Mouse (Mus musculus) heart, embryonic 11.5 days (tissue): Measurements from ENCODE around the gene Slc25a39. TPM values are rescaled to one million over a fixed set of nuclear protein-coding genes. Genes with fewer than 3 reads are reported as not detected.
A peak's percentile ranks its signal among the peaks of the same experiment; 100 is the strongest.

Experiments used
- ATAC-seq: fragments of 200-750 bp; cut with Nextera tagmentation; replicated peaks from 2 replicates; pipeline ENCODE4 v1.8.0; 2017; ENCODE audit warnings: moderate library complexity; ENCODE audit not compliant: insufficient number of reproducible peaks, low FRiP score, low TSS enrichment
- H3K27ac ChIP-seq: fragments of 300-500 bp; sonication (generic); 2 replicates; pipeline ENCODE4 v1.5.1; 2014; ENCODE audit warnings: mild to moderate bottlenecking, low read depth, low read length
- H3K27me3 ChIP-seq: fragments of 300-500 bp; sonication (generic); 2 replicates; pipeline ENCODE4 v1.6.1; 2014; ENCODE audit warnings: mild to moderate bottlenecking, low read length, mixed read lengths; ENCODE audit not compliant: control insufficient read depth, insufficient read depth
- H3K36me3 ChIP-seq: fragments of 300-500 bp; sonication (generic); 2 replicates; pipeline ENCODE4 v1.6.1; 2014; ENCODE audit warnings: mild to moderate bottlenecking, low read length, moderate library complexity, mixed read lengths; ENCODE audit not compliant: control insufficient read depth, insufficient read depth
- H3K4me1 ChIP-seq: fragments of 300-500 bp; sonication (generic); 2 replicates; pipeline ENCODE4 v1.6.1; 2014; ENCODE audit warnings: low read length; ENCODE audit not compliant: control insufficient read depth, insufficient read depth
- H3K4me2 ChIP-seq: fragments of 300-500 bp; sonication (generic); 2 replicates; pipeline ENCODE4 v1.6.1; 2014; ENCODE audit warnings: mild to moderate bottlenecking, moderate library complexity
- H3K4me3 ChIP-seq: fragments of 300-500 bp; sonication (generic); 2 replicates; pipeline ENCODE4 v1.5.1; 2014; ENCODE audit warnings: low read depth, low read length
- H3K9ac ChIP-seq: fragments of 300-500 bp; sonication (generic); 2 replicates; pipeline ENCODE4 v1.6.1; 2014; ENCODE audit warnings: mild to moderate bottlenecking, low read depth, low read length, moderate library complexity
- H3K9me3 ChIP-seq: fragments of 300-500 bp; sonication (generic); replicated peaks from 2 replicates; pipeline ENCODE4 v1.6.1; 2016; ENCODE audit warnings: low read length; ENCODE audit not compliant: control insufficient read depth
- WGBS: fragments of 180-500 bp; shearing (Covaris S2); extraction: QIAGEN DNeasy Blood & Tissue Kit; methylation state at CpG from one replicate; pipeline ENCODE4 v1.1.7; 2014; ENCODE audit not compliant: insufficient replicate concordance; 5-methylcytosine and 5-hydroxymethylcytosine counted together
- polyA plus RNA-seq: library from polyadenylated mRNA; unstranded; fragments of >200 nt; fragmentation: Nextera tagmentation; extraction: Ambion mirVana; gene quantifications from 2 replicates; pipeline ENCODE4 v1.2.1, GENCODE M21; 2014

The Slc25a39 gene
- polyA plus RNA-seq, 1 experiment from 2014 or later = 274 TPM

GRCm38 (mm10) chr11:102377186-102377585 is 30.6 kb downstream of the Slc25a39 start:
- no peak overlapping the region; the same call in 1 of the 2 replicates for H3K27ac ChIP-seq
- 52% methylated on average over 12 of the region's 12 CpGs for WGBS
- H3K9ac ChIP-seq = no peak overlapping the region
- no peak for ATAC-seq
- H3K9me3 ChIP-seq = 0 out of 2 replicates have a peak, but pooled peaks cover 3% of the 10 kb centered on the region
- no peak overlapping the region for H3K4me3 ChIP-seq
- peaks cover 3% of the 10 kb centered on the region; the same call in 1 of the 2 replicates for H3K27me3 ChIP-seq
- peaks cover 21% of the 10 kb centered on the region for H3K4me1 ChIP-seq
- no peaks in the 10 kb centered on the region for H3K36me3 ChIP-seq
- no peak overlapping the region; the same call in 1 of the 2 replicates for H3K4me2 ChIP-seq

DNA sequence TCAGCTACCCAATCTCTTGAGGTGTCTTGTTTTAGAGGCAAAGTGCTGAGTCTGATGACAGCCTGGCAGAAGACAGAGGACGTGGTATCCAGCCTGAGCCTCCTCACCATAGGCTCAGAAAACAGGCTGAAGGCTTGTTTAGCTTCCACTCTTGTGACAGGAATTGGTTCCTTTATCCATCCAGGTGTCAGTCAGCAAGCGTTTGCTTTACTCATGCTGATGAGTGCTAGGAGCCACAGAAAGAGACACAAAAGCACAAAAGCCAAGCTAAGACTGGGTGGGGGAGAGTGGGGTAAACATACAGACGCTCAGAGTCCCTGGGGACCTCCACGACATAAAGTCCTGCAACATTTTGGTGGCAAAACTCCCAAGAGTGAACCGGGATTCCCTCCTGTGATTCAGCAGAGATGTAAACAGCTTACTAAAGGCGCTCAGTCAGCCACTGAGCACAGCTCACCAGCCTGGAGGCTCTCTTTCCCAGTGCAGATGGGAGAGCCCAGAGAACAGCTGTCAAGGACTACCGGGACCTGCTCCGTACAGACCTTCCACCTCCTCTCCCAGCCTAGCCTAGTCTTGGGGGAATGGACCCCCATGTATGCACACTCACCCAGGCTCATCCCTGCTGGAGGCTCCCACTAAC is 31.4 kb downstream of the Slc25a39 start:
- H3K27me3 ChIP-seq = peaks cover 3% of the 10 kb centered on the region; the same call in 1 of the 2 replicates
- 18% methylated on average over 8 of the region's 8 CpGs for WGBS
- H3K9ac ChIP-seq = peak overlapping the region; percentile 84
- H3K4me1 ChIP-seq = peaks cover 21% of the 10 kb centered on the region
- peak overlapping the region; percentile 95 for H3K27ac ChIP-seq
- 0 out of 2 replicates have a peak, but pooled peaks cover 3% of the 10 kb centered on the region for H3K9me3 ChIP-seq
- H3K4me3 ChIP-seq = peak overlapping the region; percentile 35
- no peak for ATAC-seq
- peak overlapping the region; percentile 76 for H3K4me2 ChIP-seq
- no peaks in the 10 kb centered on the region for H3K36me3 ChIP-seq

- peak; percentile 89 for ATAC-seq
- peak overlapping the region; percentile 76 for H3K4me2 ChIP-seq
- WGBS = 4% methylated on average over 23 of the region's 23 CpGs
- peaks cover 3% of the 10 kb centered on the region; the same call in 1 of the 2 replicates for H3K27me3 ChIP-seq
- no peaks in the 10 kb centered on the region for H3K36me3 ChIP-seq
- peak overlapping the region; percentile 95 for H3K27ac ChIP-seq
- 0 out of 2 replicates have a peak, but pooled peaks cover 3% of the 10 kb centered on the region for H3K9me3 ChIP-seq
- H3K9ac ChIP-seq = peak overlapping the region; percentile 84
- H3K4me3 ChIP-seq = peak overlapping the region; percentile 35
- peaks cover 21% of the 10 kb centered on the region for H3K4me1 ChIP-seq
Measured at GRCm38 (mm10) chr11:102375196-102376173, 32.3 kb downstream of the Slc25a39 start.

GRCm38 (mm10) chr11:102374108-102374725 is 33.5 kb downstream of the Slc25a39 start:
- H3K27ac ChIP-seq = peak overlapping the region; percentile 83
- 75% methylated on average over 7 of the region's 7 CpGs for WGBS
- 0 out of 2 replicates have a peak, but pooled peaks cover 3% of the 10 kb centered on the region for H3K9me3 ChIP-seq
- H3K4me3 ChIP-seq = no peak overlapping the region
- peaks cover 21% of the 10 kb centered on the region for H3K4me1 ChIP-seq
- H3K9ac ChIP-seq = peak overlapping the region; percentile 28; the same call in 1 of the 2 replicates
- no peaks in the 10 kb centered on the region for H3K36me3 ChIP-seq
- H3K4me2 ChIP-seq = peak overlapping the region; percentile 50
- peaks cover 3% of the 10 kb centered on the region; the same call in 1 of the 2 replicates for H3K27me3 ChIP-seq
- ATAC-seq = no peak

GRCm38 (mm10) chr11:102373646-102374045 is 34.1 kb downstream of the Slc25a39 start:
- no peak for ATAC-seq
- WGBS = 28% methylated on average over 2 of the region's 2 CpGs
- peak overlapping the region; percentile 12; the same call in 1 of the 2 replicates for H3K9ac ChIP-seq
- H3K4me2 ChIP-seq = peak overlapping the region; percentile 50
- H3K27ac ChIP-seq = peak overlapping the region; percentile 83
- H3K27me3 ChIP-seq = peaks cover 5% of the 10 kb centered on the region; the same call in 1 of the 2 replicates
- no peaks in the 10 kb centered on the region for H3K36me3 ChIP-seq
- H3K4me1 ChIP-seq = peaks cover 21% of the 10 kb centered on the region
- H3K9me3 ChIP-seq = no peaks in the 10 kb centered on the region
- peak overlapping the region; percentile 14; the same call in 1 of the 2 replicates for H3K4me3 ChIP-seq

DNA sequence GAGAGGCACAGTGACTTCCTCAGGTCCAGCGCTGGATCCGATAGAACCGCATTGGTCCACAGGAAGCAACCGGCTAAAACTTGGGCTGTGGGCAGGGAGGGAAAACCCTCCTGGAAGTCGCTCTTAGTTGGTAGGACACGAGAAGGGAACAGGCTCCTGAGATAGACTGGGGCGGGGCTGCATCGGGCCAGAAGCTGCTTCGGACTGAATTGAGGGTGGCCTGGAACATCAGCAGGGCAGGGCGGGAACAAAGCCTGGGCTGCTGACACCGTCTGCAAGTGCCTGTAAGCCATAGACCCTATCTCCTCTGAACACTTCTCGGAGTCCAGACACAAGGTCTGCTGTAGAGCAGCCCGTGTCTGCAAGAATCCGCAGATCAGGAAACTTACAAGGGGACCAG is 34.8 kb downstream of the Slc25a39 start:
- WGBS = 32% methylated on average over 14 of the region's 14 CpGs
- H3K4me3 ChIP-seq = peak overlapping the region; percentile 14
- peak overlapping the region; percentile 83 for H3K27ac ChIP-seq
- no peaks in the 10 kb centered on the region for H3K9me3 ChIP-seq
- no peaks in the 10 kb centered on the region for H3K36me3 ChIP-seq
- peaks cover 5% of the 10 kb centered on the region; the same call in 1 of the 2 replicates for H3K27me3 ChIP-seq
- peaks cover 21% of the 10 kb centered on the region for H3K4me1 ChIP-seq
- peak overlapping the region; percentile 12; the same call in 1 of the 2 replicates for H3K9ac ChIP-seq
- ATAC-seq = peak; percentile 55; the same call in 1 of the 2 replicates
- H3K4me2 ChIP-seq = peak overlapping the region; percentile 50

- Histone ChIP-seq H3K4me3 (no peak overlapping the region), H3K4me2 (peak overlapping the region; percentile 50), H3K27ac (peak overlapping the region; percentile 83), H3K36me3 (no peaks in the 10 kb centered on the region), H3K9me3 (no peaks in the 10 kb centered on the region), H3K9ac (peak overlapping the region; percentile 12; the same call in 1 of the 2 replicates), H3K4me1 (peaks cover 21% of the 10 kb centered on the region), H3K27me3 (peaks cover 5% of the 10 kb centered on the region; the same call in 1 of the 2 replicates)
- no peak for ATAC-seq
- 76% methylated on average over 12 of the region's 12 CpGs for WGBS
Measured at GRCm38 (mm10) chr11:102371926-102372685, 35.6 kb downstream of the Slc25a39 start.
